Mouse (Mus musculus) subcutaneous adipose tissue, adult 2 months (tissue): ENCODE data around the gene Mrps18c. TPM values are rescaled to one million over a fixed set of nuclear protein-coding genes. Genes with fewer than 3 reads are reported as not detected.

ENCODE experiments used
- polyA plus RNA-seq: library from polyadenylated mRNA; depleted of rRNA; stranded (reverse); fragments of >200 nt; gene quantifications from 2 replicates; pipeline ENCODE4 v1.2.3, GENCODE M21; 2012; ENCODE audit warnings: low replicate concordance; rRNA removed

Mrps18c gene
- 16.3 and 16.6 TPM in 2 replicates for polyA plus RNA-seq

DNA sequence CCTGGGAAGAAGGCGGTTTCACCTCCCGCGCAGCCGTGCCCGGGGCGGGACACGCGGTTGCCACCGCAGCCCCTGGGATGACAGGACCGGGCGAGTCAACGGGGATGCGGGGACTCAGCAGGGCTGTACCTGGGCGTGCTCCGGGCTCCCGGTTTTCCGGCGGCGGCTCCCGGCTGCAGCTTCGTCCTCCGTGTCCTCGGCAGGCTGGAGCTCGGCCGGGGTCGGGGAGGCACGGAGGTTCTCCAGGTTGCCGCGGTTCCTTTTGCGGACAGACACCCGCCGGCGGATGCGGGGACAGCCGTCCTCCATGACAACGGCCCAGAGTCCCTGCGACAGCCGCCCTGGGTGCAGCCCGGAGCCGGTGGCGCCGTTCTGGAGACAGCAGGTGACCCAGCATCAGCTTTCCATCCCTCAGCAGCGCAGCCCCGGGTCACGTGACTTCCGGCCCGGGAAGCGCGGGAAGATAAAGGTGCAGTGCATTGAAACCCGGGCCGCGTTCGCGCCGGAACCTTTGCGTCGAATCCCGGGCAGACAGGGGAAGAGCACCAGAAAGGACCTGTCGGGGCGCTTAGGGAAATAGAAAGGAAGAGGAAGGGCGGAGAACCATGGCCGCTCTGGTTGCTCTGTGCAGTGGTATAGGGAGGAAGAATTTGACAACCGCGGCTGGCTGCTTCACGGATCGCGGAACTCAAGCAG, at the start of gene Mrps18c, which contains the start of gene Helq:
Mrps18c (plus strand) TSS at position 463 of the 696 bp plus-strand sequence.
Helq (minus strand) TSS at position 434 of the 696 bp plus-strand sequence.

DNA sequence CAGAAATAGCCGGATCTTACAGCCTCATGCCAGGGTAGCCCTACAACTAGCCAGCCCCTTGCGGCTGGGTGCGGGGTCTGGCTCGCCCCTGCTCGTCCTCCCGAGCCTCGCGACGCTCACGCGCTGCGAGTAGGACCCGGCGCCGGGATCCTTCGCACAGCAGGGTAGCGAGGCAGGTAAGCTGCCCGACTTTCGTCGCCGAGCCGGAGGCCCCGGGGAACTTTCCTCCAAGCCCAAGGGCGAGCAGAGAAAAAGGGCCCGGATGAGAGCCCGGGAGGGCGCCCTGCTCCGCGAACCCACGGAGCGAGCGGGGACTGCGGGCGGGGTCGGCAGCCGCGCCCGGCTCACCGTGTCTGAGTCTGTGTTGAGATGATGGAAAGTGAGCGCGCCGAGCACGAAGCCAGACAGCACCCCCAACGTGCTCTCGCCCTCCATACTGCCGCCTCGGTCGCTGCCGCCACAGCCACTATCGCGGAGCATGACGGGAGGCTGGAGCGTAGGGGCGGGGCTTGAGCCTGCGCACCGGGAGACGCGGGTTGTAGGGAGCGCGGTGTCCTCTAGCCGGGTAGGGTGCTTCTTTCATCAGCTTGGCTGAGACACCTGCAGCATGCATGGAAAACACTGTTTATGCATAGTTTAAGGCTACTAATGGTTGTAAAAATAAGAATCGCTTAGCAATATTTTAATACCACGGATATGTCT, 22.2 kb downstream of the Mrps18c start, which contains the start of gene Abraxas1:
Abraxas1 (minus strand) TSS at position 483 of the 702 bp plus-strand sequence.

DNA sequence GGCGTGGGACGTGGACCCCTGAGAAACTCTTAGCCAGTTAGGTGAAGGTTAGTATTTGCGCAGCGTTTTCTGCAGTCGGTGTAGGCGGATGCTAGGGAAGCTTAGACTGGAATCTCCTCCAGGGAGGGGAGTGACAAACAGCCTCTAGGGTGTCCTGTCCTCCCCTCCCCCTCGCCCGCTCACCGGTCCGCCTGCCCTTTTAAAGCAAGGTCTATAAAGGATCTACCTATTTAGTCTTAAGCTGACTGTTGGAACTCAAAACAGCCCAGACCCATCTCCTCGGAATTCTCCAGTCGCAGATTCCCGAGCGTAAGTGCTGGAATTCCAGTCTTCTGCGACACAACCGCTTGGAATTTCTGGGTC, 47.0 kb downstream of the Mrps18c start, which contains the start of gene Gpat3:
Gpat3 (plus strand) TSS at position 229 of the 363 bp plus-strand sequence.

Other genes with a start within 250 kb of the Mrps18c start
- gene Plac8, start 226.4 kb upstream of the Mrps18c start, polyA plus RNA-seq = 24.9 and 598 TPM in 2 replicates
- 83.6 and 119 TPM in 2 replicates for gene Coq2, start 123.5 kb upstream of the Mrps18c start, polyA plus RNA-seq
- 3.3 and 4.8 TPM in 2 replicates for gene Hpse, start 78.9 kb upstream of the Mrps18c start, polyA plus RNA-seq
- gene Helq, start within 50 bp of the Mrps18c start, polyA plus RNA-seq = 4.8 and 6.5 TPM in 2 replicates
- gene Abraxas1, start 22.3 kb downstream of the Mrps18c start, polyA plus RNA-seq = 6.8 and 8.9 TPM in 2 replicates
- 21.9 and 52.8 TPM in 2 replicates for gene Gpat3, start 47.1 kb downstream of the Mrps18c start, polyA plus RNA-seq